Mouse (Mus musculus) lung, postnatal 0 days (tissue): ENCODE data around the gene Aff1. TPM values are rescaled to one million over a fixed set of nuclear protein-coding genes. Genes with fewer than 3 reads are reported as not detected.

Source experiments
- ATAC-seq: fragments of 200-750 bp; cut with Nextera tagmentation; 2 replicates; pipeline ENCODE4 v1.8.0; 2017; ENCODE audit warnings: moderate library complexity
- DNase-seq: peaks from one replicate; pipeline ENCODE4 v3.0.0-alpha.2; 2016; ENCODE audit warnings: low spot score
- H3K27ac ChIP-seq: fragments of 300-500 bp; sonication (generic); 2 replicates; pipeline ENCODE4 v1.5.1; 2014; ENCODE audit warnings: antibody characterized with exemption, mild to moderate bottlenecking, low read length, mixed read lengths
- H3K27me3 ChIP-seq: fragments of 300-500 bp; sonication (generic); replicated peaks from 2 replicates; pipeline ENCODE4 v1.6.1; 2014; ENCODE audit warnings: low read length, mixed read lengths; ENCODE audit not compliant: insufficient read depth
- H3K36me3 ChIP-seq: fragments of 300-500 bp; sonication (generic); 2 replicates; pipeline ENCODE4 v1.6.1; 2014; ENCODE audit warnings: low read length, mixed read lengths; ENCODE audit not compliant: insufficient read depth
- H3K4me1 ChIP-seq: fragments of 300-500 bp; sonication (generic); 2 replicates; pipeline ENCODE4 v1.6.1; 2014; ENCODE audit warnings: antibody characterized with exemption, low read depth, low read length, mixed read lengths; ENCODE audit not compliant: insufficient read depth
- H3K4me2 ChIP-seq: fragments of 300-500 bp; sonication (generic); replicated peaks from 2 replicates; pipeline ENCODE4 v1.6.1; 2014; ENCODE audit warnings: low read depth, mild to moderate bottlenecking, low read length, moderate library complexity, mixed read lengths
- H3K4me3 ChIP-seq: fragments of 300-500 bp; sonication (generic); 2 replicates; pipeline ENCODE4 v1.5.1; 2014; ENCODE audit warnings: low read depth, low read length
- H3K9ac ChIP-seq: fragments of 300-500 bp; sonication (generic); replicated peaks from 2 replicates; pipeline ENCODE4 v1.6.1; 2014; ENCODE audit warnings: low read depth, mild to moderate bottlenecking
- H3K9me3 ChIP-seq: fragments of 300-500 bp; sonication (generic); 2 replicates; pipeline ENCODE4 v1.6.1; 2016; ENCODE audit warnings: low read length, mixed read lengths
- CTCF ChIP-seq: IDR thresholded peaks from 2 replicates; pipeline ENCODE4 v1.5.1; 2016; ENCODE audit warnings: antibody characterized with exemption, mild to moderate bottlenecking
- EP300 ChIP-seq: IDR thresholded peaks from 2 replicates; pipeline ENCODE4 v1.6.1; 2016; ENCODE audit warnings: antibody characterized with exemption, mild to moderate bottlenecking, control low read depth
- WGBS: fragments of 180-500 bp; shearing (Covaris S2); extraction: QIAGEN DNeasy Blood & Tissue Kit; methylation state at CpG from one replicate; pipeline ENCODE4 v1.1.7; 2014; 5-methylcytosine and 5-hydroxymethylcytosine counted together
- polyA plus RNA-seq: library from polyadenylated mRNA; unstranded; fragments of >200 nt; fragmentation: Nextera tagmentation; extraction: Ambion mirVana; gene quantifications from 2 replicates; pipeline ENCODE4 v1.2.1, GENCODE M21; 2015

The Aff1 gene
- polyA plus RNA-seq, 1 experiment from 2014 or later = 9.4 TPM

- Histone ChIP-seq H3K4me3 (no peak overlapping the region), H3K27ac (peak overlapping the region; percentile 26; the same call in 1 of the 2 replicates), H3K36me3 (no peaks in the 10 kb centered on the region), H3K4me1 (no peaks in the 10 kb centered on the region), H3K27me3 (no peaks in the 10 kb centered on the region), H3K9ac (no peak overlapping the region), H3K9me3 (no peaks in the 10 kb centered on the region), H3K4me2 (no peak overlapping the region)
- TF ChIP-seq EP300 (no peak; the same call in none of the 2 replicates), CTCF (no peak)
- ATAC-seq = peak; percentile 73
- 48% methylated on average over 5 of the region's 5 CpGs for WGBS
- peak; percentile 74 for DNase-seq
These were observed 43.4 kb downstream of the Aff1 start for GRCm38 (mm10) chr5:103735411-103736112.

- Histone ChIP-seq H3K36me3 (no peaks in the 10 kb centered on the region), H3K9ac (no peak overlapping the region), H3K27ac (peak overlapping the region; percentile 49), H3K4me2 (no peak overlapping the region), H3K4me1 (no peaks in the 10 kb centered on the region), H3K27me3 (no peaks in the 10 kb centered on the region), H3K9me3 (no peaks in the 10 kb centered on the region), H3K4me3 (no peak overlapping the region)
- DNase-seq (no peak), ATAC-seq (no peak)
- WGBS = 51% methylated on average over 6 of the region's 6 CpGs
- no peak for TF ChIP-seq EP300
- no peak for TF ChIP-seq CTCF
These were observed 44.5 kb downstream of the Aff1 start for GRCm38 (mm10) chr5:103736553-103737207.

- Histone ChIP-seq H3K9ac (no peak overlapping the region), H3K9me3 (no peaks in the 10 kb centered on the region), H3K4me2 (no peak overlapping the region), H3K4me1 (no peaks in the 10 kb centered on the region), H3K27me3 (no peaks in the 10 kb centered on the region), H3K36me3 (no peaks in the 10 kb centered on the region), H3K4me3 (no peak overlapping the region), H3K27ac (peak overlapping the region; percentile 49)
- peak; percentile 76 for ATAC-seq
- WGBS = 36% methylated on average over 26 of the region's 26 CpGs
- TF ChIP-seq EP300 = peak; percentile 71
- TF ChIP-seq CTCF = no peak
- peak; percentile 78 for DNase-seq
These were observed 45.3 kb downstream of the Aff1 start for GRCm38 (mm10) chr5:103737208-103738066.

- H3K4me2 ChIP-seq = no peak overlapping the region
- H3K9me3 ChIP-seq = no peaks in the 10 kb centered on the region
- no peaks in the 10 kb centered on the region for H3K27me3 ChIP-seq
- no peak overlapping the region for H3K27ac ChIP-seq
- H3K9ac ChIP-seq = no peak overlapping the region
- no peak overlapping the region for H3K4me3 ChIP-seq
- ATAC-seq (no peak), DNase-seq (no peak)
- TF ChIP-seq EP300 = no peak
- TF ChIP-seq CTCF = no peak
- 51% methylated on average over 5 of the region's 5 CpGs for WGBS
- no peaks in the 10 kb centered on the region for H3K4me1 ChIP-seq
- H3K36me3 ChIP-seq = no peaks in the 10 kb centered on the region
These were observed 46.3 kb downstream of the Aff1 start for GRCm38 (mm10) chr5:103738509-103738908.

GRCm38 (mm10) chr5:103739163-103739562 lies 47.0 kb downstream of the Aff1 start:
- Histone ChIP-seq H3K27ac (no peak overlapping the region), H3K9ac (no peak overlapping the region), H3K36me3 (no peaks in the 10 kb centered on the region), H3K27me3 (no peaks in the 10 kb centered on the region), H3K4me1 (no peaks in the 10 kb centered on the region), H3K4me2 (no peak overlapping the region), H3K4me3 (no peak overlapping the region), H3K9me3 (no peaks in the 10 kb centered on the region)
- no peak for ATAC-seq
- DNase-seq = no peak
- TF ChIP-seq CTCF (no peak), EP300 (no peak)
- WGBS = 86% methylated on average over 5 of the region's 5 CpGs
